Mouse (Mus musculus): ENCODE measurements at regions not wholly inside any gene's neighbourhood (a gene's known extent, or its start where the extent isn't known, plus 50 kb on each side); places are given as distances from the start of the nearest gene placed in this dataset.

- DNase-seq: peak; percentile 23
Measured at GRCm38 (mm10) chr8:93591608-93592301, 56.1 kb upstream of the Ces5a start.

GRCm38 (mm10) chr8:93592302-93592651 lies 56.6 kb upstream of the Ces5a start:
- DNase-seq: no peak

- DNase-seq: peak; percentile 7
Measured at GRCm38 (mm10) chr8:93598613-93599121, 63.0 kb upstream of the Ces5a start.

GRCm38 (mm10) chr8:93599306-93599705 lies 63.7 kb upstream of the Ces5a start:
- no peak for DNase-seq

- peak; percentile 19 for DNase-seq
Measured at GRCm38 (mm10) chr8:93599776-93600175, 64.1 kb upstream of the Ces5a start.

GRCm38 (mm10) chr8:93626807-93627526 lies 91.3 kb upstream of the Ces5a start:
- DNase-seq: no peak

- no peak for DNase-seq
Measured at GRCm38 (mm10) chr8:93627626-93628025, 92.0 kb upstream of the Ces5a start.

GRCm38 (mm10) chr8:93632896-93633295 lies 97.3 kb upstream of the Ces5a start:
- DNase-seq: no peak

GRCm38 (mm10) chr8:93642770-93643169 lies 107.1 kb upstream of the Ces5a start:
- DNase-seq: no peak

- DNase-seq: no peak
Measured at GRCm38 (mm10) chr8:93643471-93644215, 108.0 kb upstream of the Ces5a start.

GRCm38 (mm10) chr8:93653421-93653820 lies 117.8 kb upstream of the Ces5a start:
- DNase-seq: no peak

GRCm38 (mm10) chr8:93653913-93654705 lies 118.5 kb upstream of the Ces5a start:
- DNase-seq: no peak

- DNase-seq: no peak
Measured at GRCm38 (mm10) chr8:93655752-93656151, 120.1 kb upstream of the Ces5a start.

- DNase-seq: peak; percentile 55
Measured at GRCm38 (mm10) chr8:93661739-93662138, 126.1 kb upstream of the Ces5a start.

- DNase-seq: peak; percentile 23
Measured at GRCm38 (mm10) chr8:93662219-93662618, 126.6 kb upstream of the Ces5a start.

- DNase-seq: no peak
Measured at GRCm38 (mm10) chr8:93663851-93664250, 128.2 kb upstream of the Ces5a start.

- no peak for DNase-seq
Measured at GRCm38 (mm10) chr8:93668306-93668705, 132.7 kb upstream of the Ces5a start.

- no peak for DNase-seq
Measured at GRCm38 (mm10) chr8:93674721-93675120, 135.0 kb upstream of the Gnao1 start.

GRCm38 (mm10) chr8:93683773-93684391 lies 125.9 kb upstream of the Gnao1 start:
- no peak for DNase-seq

GRCm38 (mm10) chr8:93684392-93684791 lies 125.4 kb upstream of the Gnao1 start:
- no peak for DNase-seq

GRCm38 (mm10) chr8:93688845-93689244 lies 120.9 kb upstream of the Gnao1 start:
- DNase-seq: no peak

GRCm38 (mm10) chr8:93689832-93690471 lies 119.8 kb upstream of the Gnao1 start:
- DNase-seq: no peak

All from kidney, adult 11 months (tissue).